Mouse (Mus musculus) small intestine, adult 2 months (tissue): ENCODE measurements around the gene Msl3l2. TPM values are rescaled to one million over a fixed set of nuclear protein-coding genes. Genes with fewer than 3 reads are reported as not detected.

Experiments used
- H3K27ac ChIP-seq: fragments of 200-500 bp; 2 replicates; pipeline ENCODE4 v1.5.1; 2012; ENCODE audit warnings: low read depth, low read length, control low read depth, inconsistent platforms; ENCODE audit not compliant: insufficient read depth
- H3K27me3 ChIP-seq: fragments of 200-500 bp; 2 replicates; pipeline ENCODE4 v1.6.1; 2012; ENCODE audit warnings: mild to moderate bottlenecking, moderate library complexity, low read length, inconsistent platforms; ENCODE audit not compliant: control insufficient read depth, insufficient read depth
- H3K36me3 ChIP-seq: fragments of 200-500 bp; 2 replicates; pipeline ENCODE4 v1.6.1; 2012; ENCODE audit warnings: mild to moderate bottlenecking, low read length, control low read depth, inconsistent platforms; ENCODE audit not compliant: control insufficient read depth, insufficient read depth
- H3K4me1 ChIP-seq: fragments of 200-500 bp; 2 replicates; pipeline ENCODE4 v1.6.1; 2012; ENCODE audit warnings: low read length, inconsistent platforms, mixed read lengths; ENCODE audit not compliant: control insufficient read depth, insufficient read depth, insufficient read length
- H3K4me3 ChIP-seq: fragments of 200-500 bp; 2 replicates; pipeline ENCODE4 v1.5.1; 2012; ENCODE audit warnings: low read depth, mild to moderate bottlenecking, control low read depth, inconsistent platforms, low read length, moderate library complexity
- CTCF ChIP-seq: fragments of 200-500 bp; IDR thresholded peaks from 2 replicates; pipeline ENCODE4 v1.5.1; 2012; ENCODE audit warnings: low read depth, mild to moderate bottlenecking, control low read depth, inconsistent platforms, low read length, moderate library complexity, mixed read lengths; ENCODE audit not compliant: insufficient replicate concordance, insufficient read length; ENCODE audit errors: extremely low read depth
- POLR2A ChIP-seq: fragments of 200-500 bp; IDR thresholded peaks from 2 replicates; pipeline ENCODE4 v1.6.1; 2012; ENCODE audit warnings: low read depth, mild to moderate bottlenecking, control low read depth, inconsistent platforms, low read length, moderate library complexity
- WGBS: fragments of 180-500 bp; shearing (Covaris S2); methylation state at CpG from one replicate; pipeline ENCODE4 v1.1.7; 2018; 5-methylcytosine and 5-hydroxymethylcytosine counted together
- polyA plus RNA-seq: library from polyadenylated mRNA; depleted of rRNA; stranded (reverse); fragments of >200 nt; gene quantifications from 2 replicates; pipeline ENCODE4 v1.2.3, GENCODE M21; 2012

Gene Msl3l2
- polyA plus RNA-seq, 1 experiment = 1.7 TPM

- no peak for TF ChIP-seq POLR2A
- TF ChIP-seq CTCF = no peak
- Histone ChIP-seq H3K4me1 (no peaks in the 10 kb centered on the region), H3K27me3 (no peaks in the 10 kb centered on the region), H3K36me3 (0 out of 2 replicates have a peak, but pooled peaks cover 1% of the 10 kb centered on the region), H3K4me3 (no peak overlapping the region), H3K27ac (no peak overlapping the region)
- WGBS = 85% methylated on average over 3 of the region's 3 CpGs
Observed at GRCm38 (mm10) chr10:56099126-56099525, 7.6 kb upstream of the Msl3l2 start.

GRCm38 (mm10) chr10:56099641-56100310 is 6.9 kb upstream of the Msl3l2 start:
- Histone ChIP-seq H3K27me3 (no peaks in the 10 kb centered on the region), H3K36me3 (0 out of 2 replicates have a peak, but pooled peaks cover 1% of the 10 kb centered on the region), H3K4me1 (no peaks in the 10 kb centered on the region), H3K4me3 (no peak overlapping the region), H3K27ac (no peak overlapping the region)
- WGBS = 85% methylated on average over 3 of the region's 3 CpGs
- TF ChIP-seq CTCF (no peak), POLR2A (no peak)

- Histone ChIP-seq H3K4me3 (peak overlapping the region; percentile 59), H3K4me1 (no peaks in the 10 kb centered on the region), H3K27ac (no peak overlapping the region), H3K27me3 (no peaks in the 10 kb centered on the region), H3K36me3 (0 out of 2 replicates have a peak, but pooled peaks cover 1% of the 10 kb centered on the region)
- TF ChIP-seq POLR2A = no peak
- TF ChIP-seq CTCF = no peak
- WGBS = 28% methylated on average over 1 of the region's 1 CpGs
Observed at GRCm38 (mm10) chr10:56106996-56107334, 248 bp downstream of the Msl3l2 start.

- WGBS = 11% methylated on average over 50 of the region's 50 CpGs
- Histone ChIP-seq H3K27ac (no peak overlapping the region), H3K36me3 (no peaks in the 10 kb centered on the region)
Observed at GRCm38 (mm10) chr10:56114951-56115635, 8.4 kb downstream of the Msl3l2 start.

GRCm38 (mm10) chr10:56115636-56116180 is 9.0 kb downstream of the Msl3l2 start:
- Histone ChIP-seq H3K4me1 (peaks cover 6% of the 10 kb centered on the region), H3K27me3 (no peaks in the 10 kb centered on the region), H3K36me3 (no peaks in the 10 kb centered on the region), H3K4me3 (peak overlapping the region; percentile 84), H3K27ac (no peak overlapping the region)
- TF ChIP-seq POLR2A (no peak), CTCF (no peak)
- WGBS = 37% methylated on average over 27 of the region's 27 CpGs

More at GRCm38 (mm10) chr10:56114951-56115635, 8.4 kb downstream of the Msl3l2 start:
- no peak for TF ChIP-seq CTCF
- 0 out of 2 replicates have a peak, but pooled peaks have one; percentile 22 for TF ChIP-seq POLR2A
- no peaks in the 10 kb centered on the region for H3K27me3 ChIP-seq
- peak overlapping the region; percentile 84 for H3K4me3 ChIP-seq
- peaks cover 6% of the 10 kb centered on the region for H3K4me1 ChIP-seq

- Histone ChIP-seq H3K4me3 (no peak overlapping the region), H3K4me1 (no peaks in the 10 kb centered on the region), H3K27ac (no peak overlapping the region), H3K36me3 (0 out of 2 replicates have a peak, but pooled peaks cover 1% of the 10 kb centered on the region), H3K27me3 (no peaks in the 10 kb centered on the region)
- no peak for TF ChIP-seq CTCF
- 92% methylated on average over 1 of the region's 1 CpGs for WGBS
Observed at GRCm38 (mm10) chr10:56126972-56127371, 20.3 kb downstream of the Msl3l2 start.

- 0 out of 2 replicates have a peak, but pooled peaks cover 1% of the 10 kb centered on the region for H3K36me3 ChIP-seq
- H3K27me3 ChIP-seq = no peaks in the 10 kb centered on the region
- TF ChIP-seq CTCF = no peak
- no peak for TF ChIP-seq POLR2A
- H3K4me1 ChIP-seq = no peaks in the 10 kb centered on the region
- no peak overlapping the region for H3K4me3 ChIP-seq
- WGBS = 89% methylated on average over 2 of the region's 2 CpGs
- H3K27ac ChIP-seq = no peak overlapping the region
Observed at GRCm38 (mm10) chr10:56129642-56130041, 22.9 kb downstream of the Msl3l2 start.
